Mouse (Mus musculus) testis, postnatal 10 days (tissue): Measurements from ENCODE around the gene Acp5.
"Not testable (repeated sequence)": the region's sequence is repeated elsewhere in the genome, so short reads cannot be mapped to it uniquely, and the experiment has no call there.

Source experiments
- DNase-seq: peaks from one replicate; pipeline ENCODE4 v3.0.0; 2021; ENCODE audit warnings: low spot score

The Acp5 gene

GRCm38 (mm10) chr9:22135644-22136390 lies at the start of gene Acp5:
Acp5 (minus strand) TSS chr9:22135711.
- no peak for DNase-seq

GRCm38 (mm10) chr9:22172318-22172717 lies 36.8 kb upstream of the Acp5 start:
- DNase-seq: no peak

DNA sequence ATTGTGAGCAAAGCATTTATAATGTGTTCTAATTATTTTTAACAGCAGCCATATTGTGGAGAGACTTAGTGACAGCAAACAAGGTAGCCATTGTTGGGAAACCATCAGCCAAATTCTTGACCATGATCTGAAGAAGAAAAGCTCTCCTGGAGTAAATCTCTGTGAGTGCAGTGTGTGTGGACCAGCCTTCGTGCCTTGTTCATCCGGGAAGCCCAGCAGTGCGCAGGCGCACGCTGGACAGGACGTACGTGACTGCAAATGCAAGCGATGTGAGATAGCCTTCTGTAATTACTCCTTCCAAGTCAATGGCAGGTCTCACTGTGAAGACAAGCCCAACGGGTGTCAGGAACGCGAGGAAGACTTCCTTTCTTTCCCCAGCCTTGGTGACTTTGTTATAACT lies 33.8 kb upstream of the Acp5 start:
- no peak for DNase-seq

DNA sequence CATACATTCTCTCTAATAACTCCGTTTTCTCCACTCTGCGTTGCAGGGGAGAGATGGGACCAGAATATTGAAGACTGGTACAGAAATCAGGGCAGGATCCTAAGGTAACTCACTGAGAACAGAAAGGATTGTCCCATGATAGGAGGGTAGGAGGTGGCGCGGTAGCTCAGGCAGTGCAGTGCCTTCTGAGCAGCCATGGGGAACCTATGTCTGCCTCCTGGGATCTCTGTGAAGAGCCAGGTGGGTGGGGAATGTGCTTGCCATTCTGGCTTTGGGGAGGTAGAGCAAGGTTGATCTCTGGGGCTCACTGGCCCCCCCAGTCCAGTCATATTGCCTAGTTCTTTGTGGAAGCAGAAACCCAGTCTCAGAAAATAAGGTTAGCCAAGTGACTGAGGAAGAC lies 32.2 kb upstream of the Acp5 start:
- no peak for DNase-seq

DNA sequence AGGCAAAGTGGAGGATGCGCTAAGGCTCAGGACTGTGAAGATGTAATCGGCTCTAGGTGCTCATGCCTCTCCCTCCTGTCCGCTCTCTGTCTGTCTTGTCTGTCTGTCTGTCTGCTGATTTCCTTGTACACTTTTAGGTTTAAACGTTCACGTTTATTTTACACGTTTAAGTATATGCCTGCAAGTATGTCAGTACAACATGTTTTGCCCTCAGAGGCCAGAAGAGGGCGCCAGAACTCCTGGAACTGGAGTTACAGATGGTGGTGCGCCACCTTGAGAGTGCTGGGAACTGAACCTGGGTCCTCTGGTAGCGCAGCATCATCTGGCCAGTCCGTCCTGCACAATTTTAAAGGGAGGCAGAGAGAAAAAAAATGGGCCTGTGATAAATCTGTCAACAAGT lies 31.2 kb upstream of the Acp5 start:
- DNase-seq: peak; percentile 62

DNA sequence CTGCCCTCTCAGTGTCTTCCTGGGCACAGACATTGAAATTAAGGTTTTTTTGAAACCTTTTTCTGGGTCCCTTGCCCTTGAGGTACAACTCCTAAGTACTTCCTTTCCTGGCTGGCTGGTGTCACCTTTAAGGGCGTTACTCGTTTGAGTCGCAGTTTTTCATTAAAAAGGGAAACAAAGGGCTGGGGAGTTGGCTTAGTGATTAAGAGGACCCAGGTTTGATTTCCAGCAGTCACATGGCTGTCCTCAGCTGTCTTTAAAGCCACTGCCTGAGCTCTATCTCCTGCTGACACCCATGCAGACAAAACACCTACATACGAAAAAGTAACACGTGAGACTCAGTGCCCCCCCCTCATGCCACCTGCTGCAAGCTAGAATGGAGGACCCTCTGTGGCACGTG lies 30.5 kb upstream of the Acp5 start:
- no peak for DNase-seq

GRCm38 (mm10) chr9:22164711-22165668 lies 29.5 kb upstream of the Acp5 start:
- peak; percentile 66 for DNase-seq

DNA sequence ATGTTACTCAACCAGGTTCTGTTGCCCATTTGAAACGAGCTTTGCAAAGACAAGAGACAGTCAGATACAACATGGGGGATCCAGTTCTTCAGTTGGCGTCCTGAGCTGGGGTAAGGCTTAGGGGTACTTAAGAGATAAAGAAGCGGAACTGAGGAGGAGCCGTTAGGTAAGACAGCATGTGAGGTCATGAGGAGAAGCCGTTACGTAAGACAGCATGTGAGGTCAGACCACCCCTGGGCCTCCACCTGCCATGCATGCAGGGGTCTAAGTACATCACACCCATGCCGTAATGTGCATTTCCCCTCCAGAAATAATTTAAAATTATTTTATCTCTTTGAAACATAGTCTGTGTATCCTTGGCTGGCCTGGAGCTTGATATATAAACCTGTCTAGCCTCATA lies 27.4 kb upstream of the Acp5 start:
- no peak for DNase-seq

DNA sequence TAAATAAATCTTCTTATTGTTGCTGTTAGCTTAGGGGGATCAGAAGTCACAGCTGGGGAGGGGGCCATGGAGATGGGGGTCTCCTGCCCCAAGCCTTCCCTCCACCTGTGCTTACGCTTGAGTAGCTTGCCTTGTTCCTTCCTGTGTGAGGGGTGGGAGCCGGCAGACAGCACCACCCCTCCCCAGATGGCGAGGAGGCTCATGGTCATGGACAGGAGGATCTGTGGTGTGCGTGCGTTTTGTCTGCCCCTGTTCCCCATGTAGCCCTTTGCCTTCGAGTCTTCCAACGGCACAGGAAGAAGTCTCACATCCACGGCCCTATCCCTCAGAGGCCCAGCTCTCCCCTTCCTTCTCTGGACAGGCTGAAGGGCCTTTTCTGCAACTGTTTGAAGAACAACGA lies 26.8 kb upstream of the Acp5 start:
- DNase-seq: no peak

DNA sequence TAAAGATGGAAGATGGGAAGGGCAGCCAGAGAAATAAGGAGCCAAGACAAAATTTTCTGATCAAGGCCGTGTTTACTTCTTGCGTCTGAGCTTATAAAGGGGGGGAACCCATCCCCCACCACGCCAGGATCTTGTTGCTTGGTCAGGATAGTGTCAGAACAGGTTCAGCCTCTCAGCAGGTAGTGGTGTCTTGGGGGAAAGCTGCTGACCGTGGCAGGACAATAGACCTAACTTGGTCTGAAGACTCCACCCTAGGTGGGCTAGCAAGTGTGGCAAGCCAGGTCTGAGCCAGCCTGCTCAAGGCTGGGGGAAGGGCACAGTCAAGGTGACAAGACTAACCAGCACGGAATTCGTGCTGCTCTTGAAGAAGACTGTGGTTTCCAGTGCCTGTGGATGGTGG lies 25.8 kb upstream of the Acp5 start:
- no peak for DNase-seq

GRCm38 (mm10) chr9:22157516-22158265 lies 22.2 kb upstream of the Acp5 start:
- DNase-seq: peak; percentile 50

DNA sequence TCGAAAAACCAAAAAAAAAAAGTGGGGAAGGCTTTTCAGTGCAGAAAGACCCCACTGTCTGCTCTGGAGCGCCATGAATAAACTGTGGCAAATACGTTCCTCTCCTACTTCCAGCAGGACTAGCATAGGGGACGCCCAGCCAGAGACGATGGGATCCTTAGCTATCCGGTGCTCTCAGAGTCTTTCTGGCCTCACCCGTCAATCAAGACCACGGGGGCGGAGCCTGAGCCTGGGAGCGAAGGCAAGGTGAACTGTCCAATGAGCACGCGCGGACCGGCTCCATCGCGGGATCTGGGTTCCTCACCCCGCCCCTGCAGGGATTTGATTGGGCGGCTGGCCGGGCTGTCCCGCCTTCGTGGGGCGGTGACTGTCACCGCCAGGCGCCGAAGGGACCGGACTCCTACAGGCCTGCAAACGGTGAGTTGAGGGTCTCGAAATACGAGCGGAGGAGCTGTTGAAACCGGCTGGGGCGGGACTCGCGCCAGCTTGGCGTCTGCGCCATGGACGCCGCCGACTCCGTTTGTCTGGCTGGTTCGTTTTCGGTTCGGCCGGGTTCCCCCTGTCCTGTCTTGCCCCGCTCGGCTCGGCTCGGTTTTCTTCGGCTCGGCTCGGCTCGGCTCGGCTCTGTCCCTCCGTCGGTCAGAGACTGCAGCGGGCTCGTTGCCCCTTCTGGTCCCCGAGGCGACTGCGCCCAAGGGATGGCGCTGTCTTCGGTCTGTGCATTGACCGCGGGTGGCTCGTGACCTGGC lies 21.2 kb upstream of the Acp5 start, which contains the start of gene Pigyl:
Pigyl (plus strand) TSS at position 350 of the 749 bp plus-strand sequence.
- DNase-seq: peak; percentile 100

- DNase-seq: peak; percentile 80
These were observed 20.1 kb upstream of the Acp5 start for GRCm38 (mm10) chr9:22155614-22156013.

DNA sequence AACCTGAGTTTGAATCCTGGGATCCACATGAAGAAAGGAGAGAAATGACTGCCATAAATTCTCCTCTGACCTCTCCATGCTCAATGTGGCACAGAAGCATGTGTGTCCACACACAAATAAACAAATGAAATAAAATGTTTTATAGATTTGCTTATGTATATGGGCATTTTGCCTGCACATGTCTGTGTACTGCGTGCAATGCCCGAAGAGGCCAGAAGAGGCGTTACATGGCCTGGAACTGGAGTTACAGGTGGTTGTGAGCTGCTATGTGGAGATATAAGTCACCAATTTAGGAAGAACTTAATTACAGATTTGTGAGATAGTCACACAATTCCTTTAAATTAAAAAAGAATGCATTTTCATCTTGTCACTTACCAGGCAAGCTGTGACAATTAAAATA lies 18.3 kb upstream of the Acp5 start:
- no peak for DNase-seq

DNA sequence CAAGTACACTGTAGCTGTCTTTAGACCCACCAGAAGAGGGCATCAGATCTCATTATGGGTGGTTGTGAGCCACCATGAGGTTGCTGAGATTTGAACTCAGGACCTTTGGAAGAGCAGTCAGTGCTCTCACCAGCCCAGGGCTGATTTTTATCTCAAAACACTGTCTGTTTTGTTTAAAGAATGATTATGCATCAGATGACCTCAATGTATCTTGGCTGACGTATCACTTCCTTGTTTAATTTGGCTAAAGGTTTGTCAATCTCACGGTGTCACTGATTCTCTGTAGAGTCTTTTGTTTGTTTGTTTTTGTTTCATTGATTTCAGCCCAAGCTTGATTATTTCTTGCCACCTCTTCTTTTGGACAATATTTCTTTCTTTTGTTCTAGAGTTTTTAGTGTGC lies 15.4 kb upstream of the Acp5 start:
- no peak for DNase-seq

GRCm38 (mm10) chr9:22150249-22150693 lies 14.8 kb upstream of the Acp5 start:
- DNase-seq: not testable (repeated sequence)

- DNase-seq: no peak
These were observed 14.1 kb upstream of the Acp5 start for GRCm38 (mm10) chr9:22149426-22150248.

DNA sequence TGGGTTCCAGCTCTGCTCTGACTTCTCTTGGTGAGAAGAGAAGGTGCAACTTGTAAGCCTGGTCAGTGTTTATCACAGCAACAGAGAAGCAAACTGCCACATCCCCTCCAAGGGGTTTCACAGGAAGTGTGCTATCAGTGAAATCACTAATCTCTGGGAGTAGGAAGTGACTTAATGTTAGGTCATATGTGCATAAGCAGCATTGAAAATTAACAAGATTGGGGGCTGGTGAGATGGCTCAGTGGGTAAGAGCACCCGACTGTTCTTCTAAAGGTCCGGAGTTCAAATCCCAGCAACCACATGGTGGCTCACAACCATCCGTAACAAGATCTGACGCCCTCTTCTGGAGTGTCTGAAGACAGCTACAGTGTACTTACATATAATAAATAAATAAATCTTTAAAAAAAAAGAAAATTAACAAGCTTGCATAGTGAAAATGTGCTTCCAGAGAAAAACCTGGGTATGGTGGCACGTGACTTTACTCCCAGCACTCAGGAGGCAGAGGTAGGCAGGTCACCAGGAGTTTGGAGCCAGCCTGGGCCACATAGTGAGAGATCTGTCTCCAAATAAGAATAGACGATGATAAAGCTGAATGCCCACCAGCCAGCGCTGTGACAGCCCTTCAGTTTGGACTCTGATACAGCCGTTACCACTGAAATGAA lies 8.9 kb upstream of the Acp5 start:
- no peak for DNase-seq

DNA sequence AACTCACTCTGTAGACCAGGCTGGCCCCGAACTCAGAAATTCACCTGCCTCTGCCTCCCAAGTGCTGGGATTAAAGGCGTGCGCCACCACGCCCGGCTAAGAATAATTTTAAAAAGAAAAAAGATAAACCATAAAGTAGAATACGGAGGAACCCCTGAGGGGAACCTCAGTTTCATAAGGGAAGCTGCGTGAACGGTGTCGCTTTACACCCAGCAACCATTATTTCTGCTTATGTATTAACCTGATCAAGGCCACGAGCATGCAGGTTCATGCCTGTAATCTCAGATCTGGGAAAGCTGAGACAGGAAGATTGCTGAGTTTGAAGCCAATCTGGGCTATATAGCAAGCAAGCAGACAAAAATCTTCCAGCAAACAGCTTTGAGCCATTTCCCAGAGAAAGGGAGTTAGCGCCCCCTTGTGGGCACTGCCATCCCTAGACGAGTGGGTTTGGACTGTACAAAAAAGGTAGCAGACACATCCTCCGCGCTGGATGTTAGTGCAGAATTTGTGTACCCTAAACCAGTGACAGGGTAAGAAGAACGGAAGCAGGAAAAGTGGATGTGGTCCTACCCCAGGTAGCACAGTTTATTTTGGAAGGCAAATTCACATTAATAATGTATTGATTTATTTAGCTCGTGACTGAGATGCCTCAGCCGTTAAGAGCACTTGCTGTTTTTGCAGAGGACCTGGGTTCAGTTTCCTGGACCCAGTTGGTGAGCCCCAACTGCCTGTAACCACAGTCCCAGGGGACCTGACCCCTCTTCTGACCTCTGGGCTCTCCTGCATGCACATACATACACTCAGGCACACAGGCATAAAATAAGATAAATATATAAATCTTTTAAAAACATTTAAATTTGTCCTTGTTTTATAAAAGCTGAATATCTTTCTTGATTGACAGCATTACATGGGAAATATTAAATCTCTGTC lies 7.9 kb upstream of the Acp5 start:
- DNase-seq: peak; percentile 95
